Mouse (Mus musculus) small intestine, adult 2 months (tissue): ENCODE data around the gene Pou1f1.

Experiments used
- CTCF ChIP-seq: fragments of 200-500 bp; IDR thresholded peaks from 2 replicates; pipeline ENCODE4 v1.5.1; 2012; ENCODE audit warnings: low read depth, mild to moderate bottlenecking, control low read depth, inconsistent platforms, low read length, moderate library complexity, mixed read lengths; ENCODE audit not compliant: insufficient replicate concordance, insufficient read length; ENCODE audit errors: extremely low read depth
- POLR2A ChIP-seq: fragments of 200-500 bp; IDR thresholded peaks from 2 replicates; pipeline ENCODE4 v1.6.1; 2012; ENCODE audit warnings: low read depth, mild to moderate bottlenecking, control low read depth, inconsistent platforms, low read length, moderate library complexity

DNA sequence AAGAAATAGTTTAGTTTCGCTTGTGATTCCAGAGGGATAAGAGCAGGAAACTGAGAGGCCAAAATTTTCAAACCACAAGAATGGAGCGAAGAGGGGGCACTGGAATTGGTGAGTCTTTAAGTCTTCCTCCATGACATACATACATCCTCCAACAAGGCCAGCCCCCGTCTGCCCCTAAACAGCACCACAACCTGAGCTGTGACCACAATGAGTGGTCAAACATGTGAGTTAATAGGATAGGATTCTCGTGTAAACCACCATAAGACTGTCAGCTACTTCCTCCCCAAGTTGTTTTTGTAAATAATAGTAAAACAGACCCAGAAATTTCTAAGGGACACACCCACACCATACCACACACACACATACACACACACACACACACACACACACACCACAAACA is 48.5 kb downstream of the Pou1f1 start:
- TF ChIP-seq POLR2A = no peak
- no peak for TF ChIP-seq CTCF
